11 mouse cellular contexts compared by ENCODE assay signal in the genomic region with DNA sequence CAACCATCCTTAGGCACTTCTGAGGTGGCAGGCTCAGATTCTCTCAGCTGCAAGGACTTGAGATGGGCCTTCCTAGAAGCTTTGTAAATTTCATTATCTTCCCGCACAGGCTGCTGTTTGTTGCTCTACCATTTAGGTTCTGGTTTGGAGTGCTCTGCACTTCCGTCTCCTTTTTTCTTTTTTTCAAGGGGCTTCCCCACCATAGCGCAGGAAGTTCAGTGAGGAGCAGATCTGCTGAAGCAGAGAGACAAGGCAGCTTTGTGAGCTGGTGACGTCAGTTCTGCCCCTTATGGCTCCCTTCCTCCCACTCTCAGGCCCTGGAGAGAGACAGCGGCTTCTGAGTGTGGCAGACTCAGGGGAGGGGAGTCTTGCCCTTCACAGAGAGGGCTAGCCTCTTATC. TPM values are rescaled to one million over a fixed set of nuclear protein-coding genes. Genes with fewer than 3 reads are reported as not detected.
DNase-seq lines count a peak whose midpoint lies in the region; ATAC-seq lines count a peak whose summit lies in the region.
"Had no signal": no experiment of that assay in that cellular context is flagged by ENCODE, and none has a peak within 500 bp of the region (broad histone marks: within the 10 kb centered on the region; RNA-seq: fewer than 3 reads in every experiment).

No protein-coding gene starts in this region.

- 42% methylated on average over 5 of the region's 5 CpGs for WGBS in midbrain, embryonic 15.5 days

- H3K9ac ChIP-seq in midbrain, embryonic 15.5 days = no peak overlapping the region

- H3K9me3 ChIP-seq in midbrain, embryonic 15.5 days = no peaks in the 10 kb centered on the region

- H3K4me1 ChIP-seq in midbrain, embryonic 15.5 days = peaks cover 8% of the 10 kb centered on the region

- no peak overlapping the region for H3K4me2 ChIP-seq in midbrain, embryonic 15.5 days

- no peaks in the 10 kb centered on the region for H3K27me3 ChIP-seq in splenic B cell, adult 2 months (ENCODE audit: control insufficient read depth, insufficient read depth, low read length, poor library complexity, severe bottlenecking)
- peaks cover 34% of the 10 kb centered on the region for H3K27me3 ChIP-seq in midbrain, embryonic 15.5 days (replicated peaks)

- no peak overlapping the region for H3K27ac ChIP-seq in midbrain, embryonic 15.5 days
- H3K27ac ChIP-seq: gastrocnemius, adult 2 months had no signal

- peak; percentile 34 to 50 for DNase-seq in kidney, postnatal 4 days
- no peak for DNase-seq in kidney, adult 8-10 months
- peak; percentile 65 for DNase-seq in MN1 (ENCODE audit: low spot score)
- peak; percentile 46 for DNase-seq in heart, postnatal 4 days
- DNase-seq in splenic B cell, adult 2 months (ENCODE audit: low read depth, low spot score) = peak; percentile 88
- no peak for DNase-seq in urinary bladder, adult 18-20 months (ENCODE audit: low spot score in 2 of 2)
- no peak for DNase-seq in gastrocnemius, adult 18-20 months (ENCODE audit: low spot score)
- DNase-seq: cerebellum, adult 8-10 months; gastrocnemius, adult 2 months had no signal

- no peak for ATAC-seq in midbrain, embryonic 15.5 days (replicated peaks)
- ATAC-seq: Patski had no signal

- H3K36me3 ChIP-seq in splenic B cell, adult 2 months (ENCODE audit: control insufficient read depth, insufficient read depth, low read length, poor library complexity, severe bottlenecking) = no peaks in the 10 kb centered on the region
- no peaks in the 10 kb centered on the region for H3K36me3 ChIP-seq in midbrain, embryonic 15.5 days (replicated peaks)

- H3K4me3 ChIP-seq in midbrain, embryonic 15.5 days = no peak overlapping the region
- H3K4me3 ChIP-seq: gastrocnemius, adult 2 months had no signal

RNA-seq across cellular contexts. Expression of a gene that starts 3.4 kb away (rescaled TPM):
- total RNA-seq in heart, postnatal 4 days (2021) = 1 to 10 TPM; 1.3 to 1.6 TPM
- 0.11 and 0.22 TPM in 2 replicates for polyA plus RNA-seq in midbrain, embryonic 15.5 days (2015; fragmentation: Nextera tagmentation; extraction: Ambion mirVana)
- total RNA-seq in gastrocnemius, adult 18-20 months (2021) = under 1 TPM in 1 of 2 experiments, not detected in 1; 0.12 TPM

RNA-seq across cellular contexts. Expression of a gene that starts 29.0 kb away (rescaled TPM):
- total RNA-seq in heart, postnatal 4 days (2021) = 1 to 10 TPM; 2.4 to 2.5 TPM
- 28.7 and 33.0 TPM in 2 replicates for polyA plus RNA-seq in midbrain, embryonic 15.5 days (2015; fragmentation: Nextera tagmentation; extraction: Ambion mirVana)
- 1 to 10 TPM in 1 of 2 experiments, under 1 TPM in 1; 0.76 to 2.0 TPM for total RNA-seq in gastrocnemius, adult 18-20 months (2021)

RNA-seq across cellular contexts. Expression of a gene that starts 44.9 kb away (rescaled TPM):
- total RNA-seq in heart, postnatal 4 days (2021) = not detected
- 1.0 and 1.2 TPM in 2 replicates for polyA plus RNA-seq in midbrain, embryonic 15.5 days (2015; fragmentation: Nextera tagmentation; extraction: Ambion mirVana)
- 1 to 10 TPM; 1.2 TPM for total RNA-seq in gastrocnemius, adult 18-20 months (2021)
- total RNA-seq: gastrocnemius, adult 2 months had no signal

Comparison
In these comparisons a context has a peak if more than half of its experiments do, and no peak if none do; other contexts are left out.
1. DNase-seq: peak in kidney, postnatal 4 days (2 of 2), MN1 (single experiment), heart, postnatal 4 days (single experiment) and splenic B cell, adult 2 months (single experiment); none in kidney, adult 8-10 months (0 of 2), urinary bladder, adult 18-20 months (0 of 2) and gastrocnemius, adult 18-20 months (single experiment).